Mouse (Mus musculus) fibroblast of lung, adult 2 months (primary cell): ENCODE measurements around the gene Swap70.
A peak's percentile ranks its signal among the peaks of the same experiment; 100 is the strongest.

Source experiments
- DNase-seq: peaks from one replicate; pipeline ENCODE4 v3.0.0-alpha.2; 2011; ENCODE audit warnings: low read depth

Swap70 gene

DNA sequence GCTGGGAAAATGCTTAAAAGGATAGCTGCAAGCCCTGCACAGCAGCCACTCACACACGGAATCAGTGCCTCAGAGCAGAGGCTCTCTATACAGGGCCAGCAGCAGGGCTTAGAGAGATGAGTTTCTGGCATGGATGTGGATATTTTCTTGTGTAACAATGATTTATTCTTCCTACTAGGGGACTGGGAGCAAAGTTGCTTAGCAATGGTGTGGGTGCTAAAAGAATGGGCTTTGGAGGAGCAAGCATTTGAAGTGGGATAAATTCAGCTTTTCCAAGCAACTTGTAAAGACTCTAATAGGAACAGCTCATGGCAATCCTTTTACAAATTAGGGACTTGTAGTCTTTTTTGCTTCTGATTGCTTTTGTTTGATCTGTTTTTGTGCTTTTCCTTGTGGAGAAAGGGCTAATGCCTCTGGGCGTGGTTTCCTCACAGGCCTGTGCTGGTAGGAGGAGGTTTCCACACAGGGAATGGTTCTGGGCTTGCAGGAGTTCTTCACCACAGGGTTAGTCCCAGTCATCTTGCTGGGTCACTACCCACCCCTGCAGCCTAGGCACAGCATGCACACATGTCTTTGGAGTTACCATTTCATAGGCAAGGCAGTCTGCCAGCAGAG is 16.4 kb downstream of the Swap70 start:
- DNase-seq: no peak

DNA sequence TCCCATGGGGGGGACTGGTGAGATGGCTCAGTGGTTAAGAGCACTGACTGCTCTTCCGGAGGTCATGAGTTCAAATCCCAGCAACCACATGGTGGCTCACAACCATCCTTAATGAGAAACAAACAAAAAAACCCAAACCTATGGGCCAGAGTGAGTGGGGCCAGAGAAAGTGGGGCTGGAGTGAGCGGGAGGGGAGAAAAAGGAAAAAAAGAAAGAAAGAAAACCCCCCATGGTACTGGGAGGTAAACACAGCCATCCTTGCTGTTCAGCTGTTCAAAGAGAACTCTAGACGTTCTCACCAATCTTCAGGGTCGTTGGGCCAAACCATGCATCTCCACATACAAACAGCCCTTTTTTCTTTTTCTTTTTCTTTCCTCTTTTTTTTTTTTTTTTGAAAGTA is 18.1 kb downstream of the Swap70 start:
- DNase-seq: no peak

DNA sequence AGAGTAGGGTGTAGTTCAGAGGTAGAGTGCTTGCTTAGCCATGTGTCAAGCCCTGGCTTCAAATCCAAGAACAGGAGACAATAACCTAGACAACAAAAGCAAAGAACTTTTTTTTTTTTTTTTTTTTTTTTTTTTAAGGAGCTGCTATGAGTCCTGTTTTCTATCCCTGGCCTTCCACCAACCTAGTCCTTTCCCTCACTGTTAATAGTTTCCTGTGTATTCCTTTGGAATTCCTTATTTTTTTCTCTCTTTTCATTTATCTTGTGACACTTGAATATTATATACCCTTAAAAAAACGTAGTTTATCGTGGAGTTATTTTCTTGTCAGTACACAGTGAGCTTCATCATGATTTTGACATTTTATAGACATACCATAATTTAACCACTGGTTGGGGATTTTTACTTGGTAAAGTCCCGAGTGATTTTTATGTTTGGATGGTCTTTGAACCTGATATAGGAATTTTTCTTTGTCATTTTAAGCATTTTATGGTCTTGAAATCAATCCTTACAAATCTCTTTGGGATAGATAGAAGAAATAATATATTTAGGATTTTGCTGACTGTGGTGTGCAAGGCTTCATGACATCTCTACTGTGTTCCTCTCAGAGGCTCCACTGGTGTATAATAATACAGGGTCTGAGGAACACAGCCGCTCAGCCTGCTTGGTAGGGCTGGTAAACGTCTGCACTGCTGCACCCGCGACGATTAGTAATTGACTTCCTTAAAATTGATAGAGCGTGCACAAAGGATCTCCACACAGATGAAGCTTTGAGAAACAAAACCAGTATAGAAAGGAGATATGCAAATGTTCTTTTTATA is 20.2 kb downstream of the Swap70 start:
- no peak for DNase-seq

DNA sequence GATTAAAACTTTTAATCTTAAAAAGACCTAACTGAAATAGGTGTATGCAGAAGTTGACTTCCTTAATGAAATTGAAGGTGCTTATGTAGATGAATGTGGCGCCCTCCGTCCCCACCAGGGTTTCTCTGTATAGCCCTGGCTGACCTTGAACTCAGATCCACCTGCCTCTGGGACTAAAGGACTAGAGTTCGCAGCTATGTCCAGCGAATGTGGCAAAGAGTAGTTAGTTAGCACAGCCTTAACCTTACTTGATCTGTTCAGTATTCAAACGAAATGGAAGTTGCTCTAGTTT is 20.7 kb downstream of the Swap70 start:
- DNase-seq: no peak

DNA sequence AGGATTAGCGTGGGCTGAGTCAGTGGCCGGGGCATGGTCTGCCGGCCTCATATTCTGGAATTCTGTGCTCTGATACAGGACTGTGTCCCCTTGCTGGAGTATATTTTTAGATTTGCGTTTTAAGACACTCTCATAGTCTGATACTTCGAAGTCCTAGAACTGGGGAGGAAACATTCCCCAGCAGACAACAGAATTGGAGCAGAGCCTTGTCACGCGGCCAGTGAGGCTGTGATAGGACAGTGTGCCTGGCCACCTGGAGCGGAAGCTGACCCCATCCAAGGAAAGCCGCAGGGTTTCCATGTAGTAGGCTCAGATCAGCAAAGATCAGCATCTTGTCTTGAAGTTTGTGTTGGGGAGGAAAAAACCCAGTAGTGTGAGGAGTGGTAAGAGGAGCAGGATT is 23.6 kb downstream of the Swap70 start:
- DNase-seq: no peak

DNA sequence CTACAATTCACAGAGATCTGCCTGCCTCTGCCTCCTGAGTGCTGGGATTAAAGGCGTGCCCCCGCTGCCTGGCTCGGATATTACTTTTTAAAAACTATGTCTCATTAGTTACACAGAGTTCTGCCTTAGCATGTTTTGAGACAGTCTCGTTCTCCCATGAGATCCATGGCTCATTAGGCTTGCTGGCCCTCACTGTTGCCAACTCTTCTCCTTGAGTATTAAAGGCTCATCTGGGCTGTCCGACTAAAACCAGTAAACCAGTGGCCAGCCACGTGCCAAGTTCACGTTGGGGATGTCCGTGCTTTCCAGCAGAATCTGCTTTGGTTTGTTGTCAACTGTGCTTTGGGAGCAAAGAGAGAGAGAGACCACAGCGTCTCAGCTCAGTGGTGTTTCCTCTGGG is 25.0 kb downstream of the Swap70 start:
- DNase-seq: no peak

DNA sequence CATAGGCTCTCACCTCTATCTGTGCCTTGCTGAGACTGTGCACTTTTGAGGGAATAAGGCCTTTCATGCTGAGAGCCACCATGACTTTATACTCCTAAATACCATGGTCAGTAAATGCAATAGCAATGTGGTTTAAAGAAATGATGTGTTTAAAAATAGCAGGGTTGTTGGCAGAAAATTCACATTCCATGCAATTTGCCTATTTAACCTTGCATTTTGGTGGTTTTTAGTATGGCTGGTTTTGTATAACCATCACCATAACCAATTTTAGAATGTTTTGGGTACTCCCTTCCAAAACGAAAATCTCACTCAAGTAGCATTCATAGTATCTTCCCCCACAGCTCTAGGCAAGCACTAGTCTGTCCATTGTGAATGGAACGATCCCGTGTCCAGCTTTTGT is 26.3 kb downstream of the Swap70 start:
- DNase-seq: peak; percentile 67

DNA sequence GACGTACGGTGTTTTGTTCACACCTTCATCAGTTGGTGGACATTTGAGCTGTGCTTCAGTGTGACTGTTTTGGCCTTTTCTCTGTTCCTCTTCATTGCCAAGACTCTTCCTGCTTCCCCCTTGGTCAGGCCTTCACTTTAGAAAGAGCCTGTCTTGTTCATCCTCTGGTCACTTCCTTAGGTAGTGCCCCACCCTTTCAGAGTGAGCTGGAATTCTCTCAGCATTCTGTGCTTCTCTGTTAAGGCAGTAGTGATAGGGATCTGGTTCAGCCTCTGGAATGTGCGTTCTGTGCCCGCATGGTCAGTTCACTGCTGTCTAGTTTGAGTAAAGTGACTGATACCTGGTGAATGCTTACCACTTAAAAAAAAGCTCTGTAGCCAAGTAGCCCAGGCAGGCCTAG is 27.2 kb downstream of the Swap70 start:
- no peak for DNase-seq

DNA sequence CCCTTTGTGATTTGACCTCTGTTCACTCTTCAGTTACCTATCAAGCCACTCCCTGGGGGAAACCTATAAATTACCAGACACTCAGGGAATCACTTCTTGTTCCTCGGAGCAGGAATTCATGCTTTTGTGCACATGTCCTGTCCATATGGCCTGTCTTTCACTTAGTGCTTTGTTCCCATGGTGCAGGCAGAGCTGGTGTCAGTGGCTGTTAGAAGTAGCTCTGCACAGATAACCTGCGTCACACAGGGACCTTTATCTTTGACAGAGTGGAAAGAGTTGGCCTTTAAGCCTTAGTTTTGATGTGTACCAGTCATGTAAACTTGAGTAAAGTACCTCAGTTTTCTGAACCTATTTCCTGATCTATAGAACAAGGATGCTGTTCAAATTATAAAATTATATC is 32.4 kb downstream of the Swap70 start:
- no peak for DNase-seq

DNA sequence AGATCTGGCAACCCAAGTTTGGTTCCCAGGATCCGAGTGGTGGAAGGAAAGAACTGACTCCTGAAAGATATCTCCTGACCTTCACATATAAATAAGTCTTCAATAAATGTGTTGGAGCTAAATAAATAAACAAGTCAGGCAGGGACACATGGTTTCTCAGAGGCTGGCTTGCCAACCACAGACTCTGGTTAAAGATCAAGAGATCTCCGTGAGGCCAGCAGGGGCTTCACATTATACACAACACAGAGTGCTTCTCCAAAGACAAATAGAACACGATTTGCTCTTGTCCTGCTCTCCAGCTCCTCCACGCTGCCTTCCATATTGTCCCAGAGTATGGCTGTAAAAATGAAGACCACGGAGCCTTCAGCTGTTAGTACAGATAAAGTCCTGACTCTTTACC is 32.9 kb downstream of the Swap70 start:
- no peak for DNase-seq

DNA sequence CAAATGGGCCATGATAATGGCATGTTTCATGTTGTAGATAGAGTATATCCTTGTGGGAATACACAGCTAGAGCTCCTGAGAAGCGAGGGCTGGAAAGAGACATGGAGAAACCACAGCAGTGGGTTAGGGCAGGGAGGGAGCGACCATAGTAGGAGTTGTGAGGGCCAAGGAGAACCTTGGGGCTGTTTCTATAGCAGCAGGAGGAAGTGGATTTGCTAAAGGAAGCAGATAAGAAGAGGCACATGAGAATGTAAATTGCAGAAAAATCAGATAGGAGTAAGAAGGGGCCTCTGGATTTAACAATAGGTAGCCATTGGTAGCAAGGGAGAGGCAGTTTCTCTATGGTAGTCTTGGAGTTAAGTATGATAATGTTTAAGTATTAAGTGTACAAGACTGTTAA is 35.5 kb downstream of the Swap70 start:
- no peak for DNase-seq

DNA sequence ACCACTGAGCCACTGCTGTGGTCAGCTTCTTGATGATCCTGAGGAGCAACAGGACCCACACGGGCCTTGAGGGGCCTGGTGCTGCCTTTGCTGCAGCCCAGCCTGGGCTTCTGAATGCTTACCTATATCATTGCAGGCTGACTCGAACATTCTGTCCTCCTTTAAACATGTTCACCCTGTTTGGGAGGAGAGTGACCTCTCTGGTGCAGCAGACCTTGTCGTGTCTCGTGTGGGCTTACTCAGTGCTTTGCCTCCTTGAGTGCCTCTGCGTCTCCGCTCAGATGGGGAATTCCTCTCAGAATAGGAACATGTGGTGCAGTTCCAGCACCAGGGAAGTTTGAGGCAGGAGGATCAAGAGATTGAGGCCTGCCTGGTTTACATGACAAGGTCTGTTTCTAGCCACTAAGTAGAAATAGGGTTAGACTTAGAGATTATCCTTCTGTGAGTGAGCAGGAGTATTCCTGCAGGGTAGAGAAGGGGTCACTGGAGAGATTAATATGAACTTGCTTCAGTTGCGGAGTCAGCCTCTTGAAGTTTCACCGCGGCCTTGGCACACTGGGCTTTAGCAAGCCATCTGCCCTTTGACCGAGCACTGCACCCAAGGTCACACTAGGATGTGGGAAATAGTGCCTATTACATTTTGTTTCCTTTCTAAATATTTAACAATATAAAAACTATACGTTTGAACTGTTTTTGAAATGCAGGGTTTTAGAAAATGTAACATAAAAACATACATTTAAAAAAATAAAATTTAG is 36.9 kb downstream of the Swap70 start:
- DNase-seq: no peak

DNA sequence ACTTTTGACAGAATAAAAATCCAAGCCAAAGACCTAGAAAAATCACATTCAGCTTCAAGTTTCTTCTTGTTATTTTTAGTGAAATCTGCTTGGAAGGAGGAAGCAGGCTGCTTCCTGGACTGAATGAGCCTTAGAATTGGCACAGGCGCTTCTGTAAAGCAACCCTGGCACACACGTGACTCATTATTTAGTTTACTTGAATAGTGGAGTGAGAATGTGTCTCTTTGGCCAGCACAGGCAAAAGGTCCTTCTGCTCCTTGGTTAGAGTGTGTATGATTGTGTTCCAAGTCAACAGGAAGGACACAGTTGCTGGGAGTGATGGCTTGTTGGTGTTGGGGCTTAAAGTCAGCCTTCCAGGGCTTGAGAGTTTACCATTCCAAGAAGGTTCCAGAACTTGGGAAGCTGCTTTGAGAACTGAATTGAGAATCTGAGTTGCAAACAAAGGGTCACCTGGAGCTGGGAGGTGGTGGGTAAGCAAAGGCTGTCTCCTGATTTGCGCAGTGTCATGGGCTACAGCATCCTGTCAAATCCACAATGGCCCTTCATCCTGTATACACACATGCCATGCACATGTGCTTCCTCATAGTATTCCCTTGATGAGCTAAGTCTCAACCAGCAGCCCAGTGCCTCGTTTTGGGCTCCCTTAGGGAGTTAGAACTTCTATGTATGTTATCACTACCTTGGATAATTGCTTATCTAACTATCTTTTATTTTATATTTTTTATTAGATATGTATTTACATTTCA is 38.6 kb downstream of the Swap70 start:
- DNase-seq: peak; percentile 56

DNA sequence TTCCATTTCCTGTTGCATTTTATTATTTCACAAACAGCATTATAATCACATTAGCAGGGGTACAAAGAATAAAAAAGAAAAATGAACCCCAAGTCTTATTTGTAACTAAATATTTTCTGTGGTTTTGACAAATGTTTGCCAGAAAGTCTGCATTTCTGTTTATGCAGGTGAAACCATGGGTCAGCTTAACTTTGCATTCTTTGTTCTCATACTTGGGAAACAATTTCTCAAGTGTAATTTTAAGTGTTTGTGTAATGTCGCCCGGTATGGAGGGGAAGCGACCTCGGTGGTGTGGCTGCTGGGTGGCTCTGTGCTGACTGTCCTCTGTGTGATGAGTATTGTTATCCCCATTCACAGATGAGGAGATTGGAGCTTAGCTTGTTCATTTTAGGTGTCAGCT is 40.3 kb downstream of the Swap70 start:
- no peak for DNase-seq

DNA sequence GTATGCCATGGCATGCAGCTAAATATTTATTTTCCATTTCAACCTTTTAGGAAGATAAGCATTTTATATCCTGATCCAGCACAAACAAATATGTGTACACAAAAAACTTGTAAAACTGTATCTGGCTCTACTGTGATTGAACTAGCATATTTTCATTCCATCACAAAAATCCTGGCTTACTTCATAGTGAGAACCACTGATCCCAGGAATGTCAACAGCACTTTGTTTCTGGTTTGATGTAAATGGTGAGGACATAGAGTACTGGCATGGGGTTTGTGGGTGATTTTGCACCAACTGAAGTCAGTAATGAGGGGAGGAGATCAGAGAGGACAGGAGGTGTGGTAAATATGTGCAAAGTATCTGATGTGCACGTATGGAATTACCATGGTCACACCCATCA is 41.1 kb downstream of the Swap70 start:
- DNase-seq: no peak

DNA sequence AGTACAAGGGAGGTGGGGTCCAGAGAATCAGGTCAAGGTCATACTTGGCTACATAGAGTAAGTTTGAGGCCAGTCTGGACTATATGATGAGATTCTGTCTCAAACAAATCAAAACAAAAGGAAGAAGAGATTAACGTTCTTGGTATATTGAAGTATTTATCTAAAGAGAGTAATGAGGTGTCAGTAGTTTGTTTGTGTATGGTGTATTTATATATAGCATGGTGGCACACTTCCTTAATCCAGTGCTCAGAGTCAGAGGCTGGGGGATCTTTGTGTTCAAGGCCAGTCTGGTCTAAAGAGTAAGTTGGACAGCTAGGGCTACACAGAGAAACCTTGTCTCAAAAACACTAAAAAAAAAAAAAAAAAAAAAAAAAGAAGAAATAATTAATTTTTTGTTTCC is 42.0 kb downstream of the Swap70 start:
- no peak for DNase-seq

DNA sequence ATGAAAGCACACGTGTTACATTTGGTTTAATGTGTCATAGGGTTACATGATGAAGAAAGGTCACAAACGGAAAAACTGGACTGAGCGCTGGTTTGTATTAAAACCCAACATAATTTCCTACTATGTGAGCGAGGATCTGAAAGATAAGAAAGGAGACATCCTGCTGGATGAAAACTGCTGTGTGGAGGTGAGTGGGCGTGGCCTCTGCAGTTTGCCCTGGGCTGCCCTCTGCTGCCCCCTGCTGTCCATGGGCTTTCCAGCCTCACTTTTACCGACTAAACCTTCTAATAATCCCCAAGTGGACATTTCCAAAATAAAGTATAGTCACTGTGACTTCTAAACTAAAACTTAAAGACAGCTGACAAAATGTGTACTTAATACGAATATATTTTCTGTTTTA is 44.3 kb downstream of the Swap70 start:
- no peak for DNase-seq

DNA sequence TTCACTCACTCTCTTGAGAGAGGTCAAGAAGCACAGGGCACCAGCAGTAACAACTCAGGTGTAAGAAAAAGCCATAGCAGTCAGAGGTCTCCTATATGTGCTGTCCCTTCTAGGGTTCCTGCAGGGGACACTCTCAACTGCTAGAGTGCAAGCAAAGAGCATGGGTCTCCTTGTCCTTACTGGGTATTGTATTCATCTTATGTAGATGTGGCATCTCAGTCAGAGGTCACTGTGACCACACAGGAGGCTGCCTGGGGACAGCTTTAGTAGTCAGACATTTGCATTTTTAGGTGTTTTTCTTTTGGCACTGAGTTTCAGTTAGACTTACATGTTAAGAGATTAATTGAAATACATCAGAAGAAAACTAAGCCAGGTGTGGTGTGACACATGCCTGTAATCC is 45.5 kb downstream of the Swap70 start:
- no peak for DNase-seq

DNA sequence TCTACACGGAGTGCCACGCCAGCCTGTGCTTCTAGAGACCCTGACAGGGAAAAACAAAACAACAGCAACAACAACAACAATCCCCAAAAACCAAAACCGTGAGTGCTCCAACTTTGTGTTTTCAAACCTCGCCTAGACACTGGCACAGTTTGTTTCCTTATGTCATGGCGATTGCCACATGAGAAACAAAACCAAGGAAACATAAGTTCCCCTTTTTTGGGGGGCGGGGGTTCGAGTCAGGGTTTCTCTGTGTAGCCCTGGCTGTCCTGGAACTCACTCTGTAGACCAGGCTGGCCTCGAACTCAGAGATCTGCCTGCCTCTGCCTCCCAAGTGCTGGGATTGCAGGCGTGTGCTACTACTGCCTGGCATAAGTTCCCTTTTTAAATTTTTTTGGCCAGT is 46.5 kb downstream of the Swap70 start:
- no peak for DNase-seq

DNA sequence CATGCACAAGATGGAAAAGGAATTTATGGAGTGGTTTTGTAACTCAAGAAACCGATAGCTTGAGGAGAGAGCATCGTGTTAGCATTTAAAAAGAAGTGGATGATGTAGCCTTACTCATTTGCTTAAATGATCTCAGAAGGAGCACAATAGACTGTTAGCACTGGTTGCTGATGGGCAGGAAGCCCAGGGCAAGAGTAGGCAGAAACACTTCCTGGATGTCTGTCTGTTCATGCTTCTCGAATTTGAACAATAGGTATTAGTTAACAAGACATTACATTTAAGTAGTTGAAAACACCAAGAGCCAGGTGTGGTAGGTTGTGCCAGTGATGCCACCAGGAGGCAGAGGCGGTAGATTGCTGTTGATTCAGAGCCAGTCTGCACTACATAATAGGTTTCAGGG is 47.0 kb downstream of the Swap70 start:
- DNase-seq: no peak

DNA sequence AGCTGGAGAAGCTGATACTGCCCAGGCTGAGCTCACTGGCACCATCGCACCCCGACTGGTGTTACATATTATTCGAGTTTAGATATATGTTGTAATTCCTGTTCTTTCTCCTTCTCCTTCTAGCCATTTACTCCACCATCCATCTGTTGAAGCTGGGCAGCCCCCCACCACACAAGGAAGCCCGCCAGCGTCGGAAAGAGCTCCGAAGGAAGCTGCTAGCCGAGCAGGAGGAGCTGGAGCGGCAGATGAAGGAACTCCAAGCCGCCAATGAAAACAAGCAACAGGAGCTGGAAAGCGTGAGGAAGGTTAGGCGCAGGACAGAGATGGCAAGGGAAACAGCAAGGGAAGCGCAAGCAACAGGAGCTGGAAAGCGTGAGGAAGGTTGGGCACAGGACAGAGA is 48.3 kb downstream of the Swap70 start:
- no peak for DNase-seq

DNA sequence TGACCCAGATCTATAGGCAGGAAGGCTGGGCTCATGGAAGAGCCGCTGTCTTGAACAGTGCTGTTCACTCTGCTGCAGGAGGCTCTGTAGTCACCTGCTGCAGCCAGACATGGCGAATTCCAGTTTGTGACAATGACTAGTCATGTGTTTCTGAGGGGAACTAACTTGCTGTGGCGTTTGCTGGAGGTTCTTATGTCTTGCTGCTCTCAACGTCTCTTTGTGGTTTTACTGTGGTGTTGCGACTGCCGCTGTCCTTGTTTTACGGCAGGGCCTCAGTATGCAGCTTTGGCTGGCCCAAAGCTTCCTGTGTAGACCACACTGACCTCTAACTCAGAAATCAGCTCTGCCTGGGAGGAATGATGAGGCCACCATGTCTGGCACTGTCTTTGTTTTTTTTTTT is 48.9 kb downstream of the Swap70 start:
- DNase-seq: no peak

DNA sequence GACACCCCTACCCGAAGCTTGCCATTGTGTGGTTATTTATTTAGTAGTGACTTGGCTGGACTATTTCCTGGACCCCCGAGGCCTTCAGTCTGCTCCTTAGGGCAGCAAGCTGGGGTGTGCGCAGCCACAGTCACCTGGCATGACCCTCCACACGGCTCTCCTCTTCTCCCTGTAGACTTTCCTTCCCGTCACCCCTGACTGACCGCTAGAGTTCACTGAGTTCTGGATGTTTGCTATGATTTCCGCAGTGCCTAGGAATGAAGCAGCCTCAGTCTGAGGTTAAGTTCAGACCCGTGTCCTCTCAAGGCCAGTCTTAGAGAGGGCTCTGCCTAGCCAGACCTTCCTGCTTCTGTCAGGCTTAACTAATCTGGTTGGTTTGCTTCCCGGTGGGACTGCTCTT is 50.3 kb downstream of the Swap70 start:
- DNase-seq: no peak
